ENCODE assay signal across 11 mouse cellular contexts in the genomic region with DNA sequence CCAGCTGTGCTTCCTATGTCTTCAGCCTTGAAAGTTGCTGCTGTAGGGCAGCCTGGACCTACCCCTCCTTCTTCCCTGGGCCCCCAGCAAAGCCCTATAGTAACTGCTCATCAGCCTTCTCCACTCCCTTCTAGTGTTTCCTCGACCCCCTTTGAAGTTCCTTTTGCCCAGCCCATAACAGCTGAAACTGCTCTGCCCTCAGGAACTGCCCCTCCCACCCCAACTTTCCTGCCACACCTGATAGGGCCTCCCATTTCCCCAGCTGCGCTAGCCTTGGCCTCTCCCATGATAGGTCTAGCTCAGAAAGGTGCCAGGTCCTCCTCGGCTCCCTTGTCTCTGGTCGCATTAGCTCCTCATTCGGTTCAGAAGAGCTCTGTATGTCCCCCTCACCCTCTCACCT. TPM values are rescaled to one million over a fixed set of nuclear protein-coding genes. Genes with fewer than 3 reads are reported as not detected.
A peak's percentile ranks its signal among the peaks of the same experiment; 100 is the strongest.
DNase-seq lines count a peak whose midpoint lies in the region; ATAC-seq and TF ChIP-seq lines count a peak whose summit lies in the region.
"Had no signal": no experiment of that assay in that cellular context is flagged by ENCODE, and none has a peak within 500 bp of the region (broad histone marks: within the 10 kb centered on the region; RNA-seq: fewer than 3 reads in every experiment).

No protein-coding gene starts in this region.

- no peaks in the 10 kb centered on the region for H3K9me3 ChIP-seq in erythroblast, embryonic 14.5 days (ENCODE audit: control insufficient read depth, low read length)
- no peaks in the 10 kb centered on the region for H3K9me3 ChIP-seq in stomach, embryonic 15.5 days
- H3K9me3 ChIP-seq: neural tube, embryonic 12.5 days had no signal

- no peak overlapping the region for H3K4me3 ChIP-seq in layer of hippocampus, adult 2 months
- peak overlapping the region; percentile 52 for H3K4me3 ChIP-seq in erythroblast, embryonic 14.5 days (replicated peaks)
- H3K4me3 ChIP-seq in stomach, embryonic 15.5 days (replicated peaks), result 0 out of 2 replicates have a peak overlapping the region, but pooled peaks have one; percentile 5
- H3K4me3 ChIP-seq: neural tube, embryonic 12.5 days had no signal

- peak overlapping the region; percentile 6; the same call in 1 of the 2 replicates for H3K4me2 ChIP-seq in stomach, embryonic 15.5 days

- 30% methylated on average over 5 of the region's 5 CpGs for WGBS in stomach, embryonic 15.5 days

- H3K27ac ChIP-seq in layer of hippocampus, adult 2 months, result peak overlapping the region; percentile 18; the same call in 1 of the 2 replicates
- H3K27ac ChIP-seq in stomach, embryonic 15.5 days, result no peak overlapping the region
- H3K27ac ChIP-seq: neural tube, embryonic 12.5 days had no signal

- no peaks in the 10 kb centered on the region for H3K27me3 ChIP-seq in erythroblast, embryonic 14.5 days (ENCODE audit: control insufficient read depth)
- no peaks in the 10 kb centered on the region for H3K27me3 ChIP-seq in stomach, embryonic 15.5 days (replicated peaks)
- H3K27me3 ChIP-seq: neural tube, embryonic 12.5 days had no signal

- ATAC-seq in stomach, embryonic 15.5 days (ENCODE audit: insufficient read depth, low FRiP score, low read depth), result no peak

- DNase-seq in layer of hippocampus, adult 2 months (ENCODE audit: low spot score in 2 of 2), result no peak
- no peak for DNase-seq in layer of hippocampus, adult 9-11 months
- DNase-seq in R1 (ENCODE audit: low read depth, low spot score), result peak; percentile 61
- DNase-seq in layer of hippocampus, postnatal 14 days (ENCODE audit: low spot score in 2 of 2), result no peak
- no peak for DNase-seq in left cerebral cortex, adult 9 months (ENCODE audit: low spot score in 2 of 2)
- DNase-seq: adrenal gland, postnatal 25 days had no signal

- peaks cover 74% of the 10 kb centered on the region for H3K36me3 ChIP-seq in erythroblast, embryonic 14.5 days (ENCODE audit: control insufficient read depth)
- peaks cover 42% of the 10 kb centered on the region for H3K36me3 ChIP-seq in stomach, embryonic 15.5 days

- H3K9ac ChIP-seq in stomach, embryonic 15.5 days, result no peak overlapping the region; the same call in 1 of the 2 replicates

- no peak for TF ChIP-seq CTCF in layer of hippocampus, adult 2 months (conservative IDR thresholded peaks at IDR 0.05)

- peaks cover 63% of the 10 kb centered on the region for H3K4me1 ChIP-seq in erythroblast, embryonic 14.5 days (ENCODE audit: control insufficient read depth)
- peaks cover 35% of the 10 kb centered on the region for H3K4me1 ChIP-seq in stomach, embryonic 15.5 days

RNA-seq across cellular contexts. Expression of gene Naca, which starts 3.8 kb away (rescaled TPM):
- 100 to 1,000 TPM; 333 to 336 TPM for total RNA-seq in layer of hippocampus, adult 2 months (2021)
- 10.5 and 11.0 TPM in 2 replicates for polyA plus RNA-seq in erythroblast, embryonic 14.5 days (2012)
- 639 and 789 TPM in 2 replicates for polyA plus RNA-seq in stomach, embryonic 15.5 days (2015; fragmentation: Nextera tagmentation; extraction: Ambion mirVana)
- total RNA-seq in layer of hippocampus, postnatal 14 days (2021), result 100 to 1,000 TPM; 321 to 339 TPM

RNA-seq across cellular contexts. Expression of gene Ptges3, which starts 19.6 kb away (rescaled TPM):
- 100 to 1,000 TPM; 135 to 142 TPM for total RNA-seq in layer of hippocampus, adult 2 months (2021)
- 8.6 and 11.8 TPM in 2 replicates for polyA plus RNA-seq in erythroblast, embryonic 14.5 days (2012)
- polyA plus RNA-seq in stomach, embryonic 15.5 days (2015; fragmentation: Nextera tagmentation; extraction: Ambion mirVana), result 522 and 529 TPM in 2 replicates
- 100 to 1,000 TPM; 138 to 149 TPM for total RNA-seq in layer of hippocampus, postnatal 14 days (2021)

RNA-seq across cellular contexts. Expression of gene Prim1, which starts 24.2 kb away (rescaled TPM):
- total RNA-seq in layer of hippocampus, adult 2 months (2021), result 1 to 10 TPM; 7.7 to 8.0 TPM
- polyA plus RNA-seq in erythroblast, embryonic 14.5 days (2012), result 1.3 TPM in 2 replicates
- polyA plus RNA-seq in stomach, embryonic 15.5 days (2015; fragmentation: Nextera tagmentation; extraction: Ambion mirVana), result 69.9 and 75.1 TPM in 2 replicates
- 1 to 10 TPM; 5.4 to 6.6 TPM for total RNA-seq in layer of hippocampus, postnatal 14 days (2021)

RNA-seq across cellular contexts. Expression of gene Hsd17b6, which starts 31.8 kb away (rescaled TPM):
- not detected for total RNA-seq in layer of hippocampus, adult 2 months (2021)
- not detected in 2 replicates for polyA plus RNA-seq in erythroblast, embryonic 14.5 days (2012)
- polyA plus RNA-seq in stomach, embryonic 15.5 days (2015; fragmentation: Nextera tagmentation; extraction: Ambion mirVana), result not detected in 2 replicates
- not detected for total RNA-seq in layer of hippocampus, postnatal 14 days (2021)
- total RNA-seq: adrenal gland, postnatal 25 days; left cerebral cortex, postnatal 10 days had no signal
- polyA plus RNA-seq: hindbrain, embryonic 11.5 days; neural tube, embryonic 12.5 days had no signal

RNA-seq across cellular contexts. Expression of gene Atp5b, which starts 43.9 kb away (rescaled TPM):
- 1,000 to 10,000 TPM; 1,635 to 1,673 TPM for total RNA-seq in layer of hippocampus, adult 2 months (2021)
- 152 and 224 TPM in 2 replicates for polyA plus RNA-seq in erythroblast, embryonic 14.5 days (2012)
- polyA plus RNA-seq in stomach, embryonic 15.5 days (2015; fragmentation: Nextera tagmentation; extraction: Ambion mirVana), result 2,393 and 2,495 TPM in 2 replicates
- 1,000 to 10,000 TPM; 1,880 to 1,915 TPM for total RNA-seq in layer of hippocampus, postnatal 14 days (2021)
